Mouse (Mus musculus) lung, embryonic 15.5 days (tissue): ENCODE measurements around the gene 4930402F06Rik. TPM values are rescaled to one million over a fixed set of nuclear protein-coding genes. Genes with fewer than 3 reads are reported as not detected.

Experiments
- ATAC-seq: fragments of 200-750 bp; cut with Nextera tagmentation; 2 replicates; pipeline ENCODE4 v1.8.0; 2017; ENCODE audit warnings: moderate number of reproducible peaks, borderline replicate concordance; ENCODE audit not compliant: low FRiP score, low TSS enrichment; ENCODE audit errors: extremely low read depth
- H3K27ac ChIP-seq: fragments of 300-500 bp; sonication (generic); 2 replicates; pipeline ENCODE4 v1.5.1; 2015; ENCODE audit warnings: moderate library complexity, mild to moderate bottlenecking, inconsistent platforms
- H3K27me3 ChIP-seq: fragments of 300-500 bp; sonication (generic); 2 replicates; pipeline ENCODE4 v1.6.1; 2015; ENCODE audit warnings: inconsistent platforms
- H3K36me3 ChIP-seq: fragments of 300-500 bp; sonication (generic); 2 replicates; pipeline ENCODE4 v1.6.1; 2015; ENCODE audit warnings: inconsistent platforms
- H3K4me1 ChIP-seq: fragments of 300-500 bp; sonication (generic); 2 replicates; pipeline ENCODE4 v1.6.1; 2015; ENCODE audit warnings: inconsistent platforms
- H3K4me2 ChIP-seq: fragments of 300-500 bp; sonication (generic); 2 replicates; pipeline ENCODE4 v1.6.1; 2015; ENCODE audit warnings: inconsistent platforms, mild to moderate bottlenecking, moderate library complexity
- H3K4me3 ChIP-seq: fragments of 300-500 bp; sonication (generic); 2 replicates; pipeline ENCODE4 v1.5.1; 2015; ENCODE audit warnings: mild to moderate bottlenecking, inconsistent platforms
- H3K9ac ChIP-seq: fragments of 300-500 bp; sonication (generic); 2 replicates; pipeline ENCODE4 v1.6.1; 2015; ENCODE audit warnings: inconsistent platforms
- H3K9me3 ChIP-seq: fragments of 300-500 bp; sonication (generic); 2 replicates; pipeline ENCODE4 v1.6.1; 2016; ENCODE audit warnings: inconsistent platforms
- WGBS: fragments of 180-500 bp; shearing (Covaris S2); methylation state at CpG from one replicate; pipeline ENCODE4 v1.1.7; 2015; 5-methylcytosine and 5-hydroxymethylcytosine counted together
- polyA plus RNA-seq: library from polyadenylated mRNA; unstranded; fragments of >200 nt; fragmentation: Nextera tagmentation; extraction: Ambion mirVana; gene quantifications from 2 replicates; pipeline ENCODE4 v1.2.1, GENCODE M21; 2015

Gene 4930402F06Rik
- polyA plus RNA-seq, 1 experiment from 2014 or later: not detected

DNA sequence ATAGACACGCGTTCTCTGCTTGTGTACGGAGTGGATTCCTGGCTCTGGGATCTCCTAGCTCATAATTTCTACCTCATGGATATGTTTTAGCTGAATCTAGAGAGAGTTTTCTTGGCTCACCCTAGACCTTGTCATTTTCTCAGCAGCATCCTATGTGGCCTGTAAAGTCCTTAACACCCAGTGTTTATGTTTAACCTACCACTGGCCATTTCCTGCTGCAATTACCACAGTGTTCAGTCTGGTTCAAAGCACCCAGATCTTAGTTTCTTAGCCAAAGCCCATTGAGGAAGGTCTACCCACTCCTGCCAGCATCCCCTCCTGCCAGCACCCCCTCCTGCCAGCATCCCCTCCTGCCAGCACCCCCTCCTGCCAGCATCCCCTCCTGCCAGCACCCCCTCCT lies 15.8 kb upstream of the 4930402F06Rik start:
- Histone ChIP-seq H3K4me3 (no peak overlapping the region), H3K27me3 (no peaks in the 10 kb centered on the region), H3K27ac (no peak overlapping the region), H3K4me2 (no peak overlapping the region), H3K4me1 (0 out of 2 replicates have a peak, but pooled peaks cover 6% of the 10 kb centered on the region), H3K9me3 (no peaks in the 10 kb centered on the region), H3K36me3 (0 out of 2 replicates have a peak, but pooled peaks cover under 1% of the 10 kb centered on the region), H3K9ac (no peak overlapping the region)
- WGBS: 78% methylated on average over 3 of the region's 3 CpGs
- ATAC-seq: no peak

- WGBS: 66% methylated on average over 2 of the region's 2 CpGs
- Histone ChIP-seq H3K27ac (no peak overlapping the region), H3K4me3 (no peak overlapping the region), H3K9ac (no peak overlapping the region), H3K36me3 (0 out of 2 replicates have a peak, but pooled peaks cover 2% of the 10 kb centered on the region), H3K27me3 (no peaks in the 10 kb centered on the region), H3K4me2 (no peak overlapping the region), H3K9me3 (no peaks in the 10 kb centered on the region), H3K4me1 (0 out of 2 replicates have a peak, but pooled peaks cover 6% of the 10 kb centered on the region)
- no peak for ATAC-seq
Measured at GRCm38 (mm10) chr2:35412246-35412645, 15.3 kb upstream of the 4930402F06Rik start.

- 50% methylated on average over 10 of the region's 10 CpGs for WGBS
- Histone ChIP-seq H3K9me3 (no peaks in the 10 kb centered on the region), H3K4me3 (no peak overlapping the region), H3K36me3 (0 out of 2 replicates have a peak, but pooled peaks cover 2% of the 10 kb centered on the region), H3K4me2 (no peak overlapping the region), H3K27me3 (no peaks in the 10 kb centered on the region), H3K27ac (no peak overlapping the region), H3K4me1 (0 out of 2 replicates have a peak, but pooled peaks cover 6% of the 10 kb centered on the region), H3K9ac (no peak overlapping the region)
- ATAC-seq: no peak
Measured at GRCm38 (mm10) chr2:35411640-35412190, 14.7 kb upstream of the 4930402F06Rik start.

GRCm38 (mm10) chr2:35409466-35409865 lies 12.5 kb upstream of the 4930402F06Rik start:
- H3K4me1 ChIP-seq: 0 out of 2 replicates have a peak, but pooled peaks cover 6% of the 10 kb centered on the region
- WGBS: 79% methylated on average over 6 of the region's 6 CpGs
- H3K4me3 ChIP-seq: no peak overlapping the region
- H3K27me3 ChIP-seq: no peaks in the 10 kb centered on the region
- no peak overlapping the region for H3K27ac ChIP-seq
- no peak for ATAC-seq
- H3K36me3 ChIP-seq: 0 out of 2 replicates have a peak, but pooled peaks cover 2% of the 10 kb centered on the region
- no peaks in the 10 kb centered on the region for H3K9me3 ChIP-seq
- H3K4me2 ChIP-seq: no peak overlapping the region
- H3K9ac ChIP-seq: no peak overlapping the region

DNA sequence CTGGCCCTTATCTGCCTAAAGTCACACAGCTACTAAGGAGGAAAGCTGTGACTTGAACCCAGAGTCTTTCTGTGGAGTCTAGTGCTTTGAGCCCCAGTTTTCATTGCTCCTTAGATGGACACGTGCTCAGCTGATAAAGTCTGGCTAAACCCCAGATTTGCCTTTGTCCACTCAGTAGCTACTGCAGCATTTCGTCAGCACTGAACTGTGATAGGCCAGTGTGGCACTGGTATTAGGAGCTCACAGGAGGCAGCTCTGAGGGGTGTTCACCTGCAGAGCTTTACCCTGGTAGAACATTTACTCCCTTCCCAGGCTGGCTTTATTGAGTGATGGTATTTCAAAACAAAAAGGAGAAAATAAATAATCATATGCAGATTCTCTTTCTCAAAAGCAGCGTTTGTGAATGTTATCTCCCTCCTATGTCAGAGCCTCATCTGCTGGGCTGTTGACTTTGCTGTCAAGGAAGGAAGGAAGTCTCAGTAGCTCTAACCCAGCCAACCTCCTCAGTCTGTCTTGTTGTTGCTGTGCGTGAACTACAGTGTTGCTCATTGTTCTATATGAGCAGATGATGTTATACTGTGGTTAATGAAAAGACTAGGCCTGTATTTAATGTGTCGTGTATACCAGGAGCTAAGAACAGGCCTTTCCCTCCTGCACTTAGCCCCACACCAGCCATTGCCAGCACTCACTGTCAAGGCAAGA lies 11.6 kb upstream of the 4930402F06Rik start:
- Histone ChIP-seq H3K36me3 (0 out of 2 replicates have a peak, but pooled peaks cover 2% of the 10 kb centered on the region), H3K4me2 (no peak overlapping the region), H3K9ac (no peak overlapping the region), H3K27me3 (no peaks in the 10 kb centered on the region), H3K4me3 (no peak overlapping the region), H3K4me1 (0 out of 2 replicates have a peak, but pooled peaks cover 6% of the 10 kb centered on the region), H3K9me3 (no peaks in the 10 kb centered on the region), H3K27ac (no peak overlapping the region)
- WGBS: 56% methylated on average over 5 of the region's 5 CpGs
- no peak for ATAC-seq

DNA sequence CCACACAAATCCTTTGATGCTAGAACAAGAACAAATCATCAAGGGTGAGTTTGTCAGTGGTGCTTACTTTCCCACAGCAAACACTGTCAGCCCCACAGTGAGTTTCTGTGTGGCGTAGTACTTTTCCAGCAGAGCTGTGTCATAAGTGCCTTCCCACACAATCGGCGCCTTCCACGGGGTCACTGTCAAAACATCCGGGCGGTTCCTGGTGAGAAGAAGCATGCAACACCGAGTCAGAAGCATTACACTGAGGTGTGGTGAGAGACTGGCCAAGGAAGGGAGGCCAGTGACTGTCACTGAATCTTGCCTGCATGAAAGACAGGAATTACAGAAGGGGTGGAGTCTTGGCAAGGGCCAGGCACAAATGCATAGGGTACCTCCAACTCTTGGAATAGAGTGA lies 10.9 kb upstream of the 4930402F06Rik start:
- Histone ChIP-seq H3K4me2 (no peak overlapping the region), H3K9ac (no peak overlapping the region), H3K27me3 (no peaks in the 10 kb centered on the region), H3K9me3 (no peaks in the 10 kb centered on the region), H3K4me1 (0 out of 2 replicates have a peak, but pooled peaks cover 6% of the 10 kb centered on the region), H3K4me3 (no peak overlapping the region), H3K36me3 (0 out of 2 replicates have a peak, but pooled peaks cover 2% of the 10 kb centered on the region), H3K27ac (no peak overlapping the region)
- ATAC-seq: no peak
- WGBS: 41% methylated on average over 7 of the region's 7 CpGs

DNA sequence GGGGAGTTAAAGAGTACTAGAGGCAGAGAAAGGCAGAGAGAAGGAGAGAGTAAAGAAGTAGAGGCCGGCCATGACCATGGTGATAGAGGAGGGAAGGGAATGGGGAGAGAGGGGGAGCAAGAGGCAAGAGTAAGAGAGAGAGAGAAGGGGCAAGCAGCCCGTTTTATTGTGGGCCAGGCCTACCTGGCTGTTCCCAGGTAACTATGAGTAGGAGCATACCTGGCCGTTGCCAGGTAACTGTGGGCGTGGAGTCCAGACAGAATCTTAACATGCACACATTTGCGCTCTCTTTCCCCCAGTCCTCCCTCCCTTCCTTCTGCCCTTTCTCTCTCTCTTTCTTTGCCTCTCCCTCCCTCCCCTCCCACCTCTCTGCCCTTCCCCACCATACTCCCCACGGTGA lies 10.3 kb upstream of the 4930402F06Rik start:
- Histone ChIP-seq H3K4me3 (no peak overlapping the region), H3K4me2 (no peak overlapping the region), H3K36me3 (0 out of 2 replicates have a peak, but pooled peaks cover 5% of the 10 kb centered on the region), H3K9me3 (no peaks in the 10 kb centered on the region), H3K4me1 (0 out of 2 replicates have a peak, but pooled peaks cover 6% of the 10 kb centered on the region), H3K9ac (no peak overlapping the region), H3K27me3 (no peaks in the 10 kb centered on the region), H3K27ac (no peak overlapping the region)
- ATAC-seq: no peak
- 63% methylated on average over 6 of the region's 6 CpGs for WGBS

- Histone ChIP-seq H3K27me3 (no peaks in the 10 kb centered on the region), H3K9ac (no peak overlapping the region), H3K4me2 (no peak overlapping the region), H3K36me3 (0 out of 2 replicates have a peak, but pooled peaks cover 8% of the 10 kb centered on the region), H3K9me3 (no peaks in the 10 kb centered on the region), H3K27ac (no peak overlapping the region), H3K4me1 (0 out of 2 replicates have a peak, but pooled peaks cover 6% of the 10 kb centered on the region), H3K4me3 (no peak overlapping the region)
- no peak for ATAC-seq
- WGBS: 78% methylated on average over 1 of the region's 1 CpGs
Measured at GRCm38 (mm10) chr2:35406611-35407010, 9.6 kb upstream of the 4930402F06Rik start.

- Histone ChIP-seq H3K4me3 (no peak overlapping the region), H3K4me2 (no peak overlapping the region), H3K9ac (no peak overlapping the region), H3K9me3 (no peaks in the 10 kb centered on the region), H3K36me3 (0 out of 2 replicates have a peak, but pooled peaks cover 7% of the 10 kb centered on the region), H3K4me1 (no peaks in the 10 kb centered on the region), H3K27me3 (no peaks in the 10 kb centered on the region), H3K27ac (no peak overlapping the region)
- no peak for ATAC-seq
- 85% methylated on average over 16 of the region's 16 CpGs for WGBS
Measured at GRCm38 (mm10) chr2:35402391-35402790, 5.4 kb upstream of the 4930402F06Rik start.

GRCm38 (mm10) chr2:35400739-35401138 lies 3.8 kb upstream of the 4930402F06Rik start:
- H3K9me3 ChIP-seq: no peaks in the 10 kb centered on the region
- no peak overlapping the region for H3K4me3 ChIP-seq
- H3K4me2 ChIP-seq: no peak overlapping the region
- no peaks in the 10 kb centered on the region for H3K27me3 ChIP-seq
- H3K9ac ChIP-seq: no peak overlapping the region
- WGBS: 79% methylated on average over 7 of the region's 7 CpGs
- peaks cover 5% of the 10 kb centered on the region; the same call in 1 of the 2 replicates for H3K4me1 ChIP-seq
- 0 out of 2 replicates have a peak, but pooled peaks cover 7% of the 10 kb centered on the region for H3K36me3 ChIP-seq
- no peak overlapping the region for H3K27ac ChIP-seq
- ATAC-seq: no peak

DNA sequence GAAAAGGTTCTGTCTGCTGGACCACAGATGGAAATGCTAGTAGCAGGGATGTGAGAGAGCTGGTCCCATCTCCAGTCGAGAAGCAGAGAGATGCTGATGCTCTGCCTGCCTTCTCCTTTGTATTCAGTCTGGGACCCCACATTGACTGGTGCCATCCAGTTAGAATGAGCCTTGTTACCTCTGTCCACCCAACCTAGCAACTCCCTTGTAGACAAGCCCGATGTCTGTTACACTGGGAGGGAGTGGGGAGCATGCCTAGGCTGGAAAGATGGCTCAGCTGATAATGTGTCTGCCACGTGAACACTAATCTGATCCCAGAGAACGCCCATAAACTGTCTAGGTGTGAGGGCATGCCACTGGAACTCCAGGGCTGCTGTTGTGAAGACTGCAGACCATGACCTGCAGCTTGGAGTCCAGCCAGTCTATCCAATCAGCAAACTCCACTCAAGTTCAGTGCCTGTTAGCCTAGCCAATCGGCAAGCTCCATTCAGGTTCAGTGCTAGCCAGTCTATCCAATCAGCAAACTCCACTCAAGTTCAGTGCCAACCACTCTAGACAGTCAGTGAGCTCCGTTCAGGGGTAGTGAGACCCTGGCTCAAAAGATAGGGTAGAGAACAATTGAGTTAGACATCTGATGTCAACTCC lies 1.3 kb upstream of the 4930402F06Rik start:
- Histone ChIP-seq H3K9me3 (no peaks in the 10 kb centered on the region), H3K36me3 (0 out of 2 replicates have a peak, but pooled peaks cover 7% of the 10 kb centered on the region), H3K4me2 (no peak overlapping the region), H3K27me3 (no peaks in the 10 kb centered on the region), H3K9ac (no peak overlapping the region), H3K27ac (no peak overlapping the region), H3K4me1 (peaks cover 5% of the 10 kb centered on the region; the same call in 1 of the 2 replicates), H3K4me3 (no peak overlapping the region)
- 73% methylated on average over 6 of the region's 6 CpGs for WGBS
- ATAC-seq: peak; percentile 31; the same call in 1 of the 2 replicates
